Mouse (Mus musculus): ENCODE data around the gene Serpina3g. TPM values are rescaled to one million over a fixed set of nuclear protein-coding genes. Genes with fewer than 3 reads are reported as not detected.

Gene Serpina3g
- total RNA-seq, 2 experiments from 2014 or later: 0.20 to 0.91 TPM

GRCm38 (mm10) chr12:104278216-104279055 lies 42.4 kb downstream of the Serpina3g start:
- DNase-seq (ENCODE audit: low spot score in 2 of 2): no peak

GRCm38 (mm10) chr12:104279056-104279435 lies 43.0 kb downstream of the Serpina3g start:
- DNase-seq (ENCODE audit: low spot score in 2 of 2): no peak

GRCm38 (mm10) chr12:104283380-104283779 lies 47.3 kb downstream of the Serpina3g start:
- no peak for DNase-seq (ENCODE audit: low spot score in 2 of 2)

GRCm38 (mm10) chr12:104288336-104288735 lies 52.3 kb downstream of the Serpina3g start:
- no peak for DNase-seq (ENCODE audit: low spot score in 2 of 2)

- no peak for DNase-seq (ENCODE audit: low spot score in 2 of 2)
These were observed 53.8 kb downstream of the Serpina3g start for GRCm38 (mm10) chr12:104289872-104290271.

Other genes with a start within 250 kb of the Serpina3g start
- gene Serpina11, start 246.3 kb upstream of the Serpina3g start, total RNA-seq (2021): under 1 TPM in 1 of 2 experiments, not detected in 1; 0.70 TPM
- gene Serpina9, start 222.5 kb upstream of the Serpina3g start, total RNA-seq (2021): not detected
- gene Serpina12, start 191.8 kb upstream of the Serpina3g start, total RNA-seq (2021): not detected
- gene Serpina5, start 135.1 kb upstream of the Serpina3g start, total RNA-seq (2021): not detected
- not detected for gene Serpina3a, start 123.5 kb upstream of the Serpina3g start, total RNA-seq (2021)
- gene Serpina3b, start 108.2 kb upstream of the Serpina3g start, total RNA-seq (2021): not detected
- 1 to 10 TPM; 1.6 to 1.8 TPM for gene Serpina3c, start 82.4 kb upstream of the Serpina3g start, total RNA-seq (2021)
- not detected for gene Serpina3f, start 21.7 kb upstream of the Serpina3g start, total RNA-seq (2021)
- under 1 TPM in 1 of 2 experiments, not detected in 1; 0.31 TPM for gene Serpina3i, start 26.9 kb downstream of the Serpina3g start, total RNA-seq (2021)
- gene Serpina3j, start 78.3 kb downstream of the Serpina3g start, total RNA-seq (2021): not detected
- 1 to 10 TPM in 1 of 2 experiments, under 1 TPM in 1; 0.42 to 1.6 TPM for gene Serpina3k, start 102.2 kb downstream of the Serpina3g start, total RNA-seq (2021)
- gene Serpina3m, start 102.2 kb downstream of the Serpina3g start, total RNA-seq (2021): under 1 TPM; 0.17 to 0.93 TPM
- 1 to 10 TPM; 1.3 to 1.8 TPM for gene Serpina3n, start 170.5 kb downstream of the Serpina3g start, total RNA-seq (2021)
- 1 to 10 TPM in 1 of 2 experiments, under 1 TPM in 1; 0.41 to 1.3 TPM for gene Gsc, start 237.1 kb downstream of the Serpina3g start, total RNA-seq (2021)